Mouse (Mus musculus) forebrain, embryonic 14.5 days (tissue): ENCODE measurements around the gene Cpne6. TPM values are rescaled to one million over a fixed set of nuclear protein-coding genes. Genes with fewer than 3 reads are reported as not detected.

Experiments used
- ATAC-seq: fragments of 200-750 bp; cut with Nextera tagmentation; 2 replicates; pipeline ENCODE4 v1.8.0; 2017; ENCODE audit warnings: mild to moderate bottlenecking, moderate library complexity
- DNase-seq: peaks from one replicate; pipeline ENCODE4 v3.0.0-alpha.2; 2015; ENCODE audit warnings: low spot score
- H3K27ac ChIP-seq: fragments of 300-500 bp; sonication (generic); 2 replicates; pipeline ENCODE4 v1.5.1; 2014; ENCODE audit warnings: low read depth, mild to moderate bottlenecking, control low read depth, low read length, moderate library complexity
- H3K27me3 ChIP-seq: fragments of 300-500 bp; sonication (generic); replicated peaks from 2 replicates; pipeline ENCODE4 v1.6.1; 2014; ENCODE audit warnings: low read length, control low read depth, mixed read lengths; ENCODE audit not compliant: control insufficient read depth, insufficient read depth
- H3K36me3 ChIP-seq: fragments of 300-500 bp; sonication (generic); 2 replicates; pipeline ENCODE4 v1.6.1; 2014; ENCODE audit warnings: low read length, control low read depth; ENCODE audit not compliant: control insufficient read depth, insufficient read depth
- H3K4me1 ChIP-seq: fragments of 300-500 bp; sonication (generic); 2 replicates; pipeline ENCODE4 v1.6.1; 2014; ENCODE audit warnings: antibody characterized with exemption, low read length, control low read depth; ENCODE audit not compliant: control insufficient read depth, insufficient read depth
- H3K4me2 ChIP-seq: fragments of 300-500 bp; sonication (generic); 2 replicates; pipeline ENCODE4 v1.6.1; 2014; ENCODE audit warnings: mild to moderate bottlenecking, control low read depth, low read length
- H3K4me3 ChIP-seq: fragments of 300-500 bp; sonication (generic); 2 replicates; pipeline ENCODE4 v1.5.1; 2014; ENCODE audit warnings: low read depth, low read length, control low read depth
- H3K9ac ChIP-seq: fragments of 300-500 bp; sonication (generic); 2 replicates; pipeline ENCODE4 v1.6.1; 2014; ENCODE audit warnings: mild to moderate bottlenecking, low read length, control low read depth, moderate library complexity
- H3K9me3 ChIP-seq: fragments of 300-500 bp; sonication (generic); replicated peaks from 2 replicates; pipeline ENCODE4 v1.6.1; 2016; ENCODE audit warnings: low read length, control low read depth, mixed read lengths; ENCODE audit not compliant: control insufficient read depth
- WGBS: fragments of 180-500 bp; shearing (Covaris S2); extraction: QIAGEN DNeasy Blood & Tissue Kit; methylation state at CpG from one replicate; pipeline ENCODE4 v1.1.7; 2014; 5-methylcytosine and 5-hydroxymethylcytosine counted together
- polyA plus RNA-seq: library from polyadenylated mRNA; unstranded; fragments of >200 nt; fragmentation: Nextera tagmentation; extraction: Ambion mirVana; gene quantifications from 2 replicates; pipeline ENCODE4 v1.2.1, GENCODE M21; 2014

Gene Cpne6
- polyA plus RNA-seq, 1 experiment from 2014 or later: 4.5 TPM

GRCm38 (mm10) chr14:55565748-55566147 is 55.5 kb downstream of the Cpne6 start:
- H3K36me3 ChIP-seq: peaks cover 71% of the 10 kb centered on the region
- DNase-seq (no peak), ATAC-seq (no peak)
- no peak overlapping the region for H3K4me2 ChIP-seq
- H3K27me3 ChIP-seq: no peaks in the 10 kb centered on the region
- no peak overlapping the region for H3K27ac ChIP-seq
- 85% methylated on average over 3 of the region's 3 CpGs for WGBS
- H3K4me1 ChIP-seq: peaks cover 6% of the 10 kb centered on the region; the same call in 1 of the 2 replicates
- no peak overlapping the region for H3K4me3 ChIP-seq
- H3K9me3 ChIP-seq: no peaks in the 10 kb centered on the region
- no peak overlapping the region for H3K9ac ChIP-seq

Other genes starting within 250 kb of the Cpne6 start
- gene Dhrs4, start 31.7 kb upstream of the Cpne6 start, polyA plus RNA-seq: 26.8 and 31.1 TPM in 2 replicates
- 21.9 and 26.5 TPM in 2 replicates for gene Carmil3, start 19.8 kb upstream of the Cpne6 start, polyA plus RNA-seq
- gene Nrl, start 14.5 kb downstream of the Cpne6 start, polyA plus RNA-seq: not detected in 2 replicates
- gene Pck2, start 29.8 kb downstream of the Cpne6 start, polyA plus RNA-seq: 10.7 and 11.6 TPM in 2 replicates
- 130 and 137 TPM in 2 replicates for gene Dcaf11, start 49.6 kb downstream of the Cpne6 start, polyA plus RNA-seq
- not detected in 2 replicates for gene A730061H03Rik, start 50.0 kb downstream of the Cpne6 start, polyA plus RNA-seq
- gene Fitm1, start 65.2 kb downstream of the Cpne6 start, polyA plus RNA-seq: not detected in 2 replicates
- 192 and 204 TPM in 2 replicates for gene Psme1, start 67.7 kb downstream of the Cpne6 start, polyA plus RNA-seq
- gene Emc9, start 74.9 kb downstream of the Cpne6 start, polyA plus RNA-seq: 13.9 and 17.6 TPM in 2 replicates
- 206 and 213 TPM in 2 replicates for gene Psme2, start 80.7 kb downstream of the Cpne6 start, polyA plus RNA-seq
- 11.0 and 13.0 TPM in 2 replicates for gene Rnf31, start 81.3 kb downstream of the Cpne6 start, polyA plus RNA-seq
- gene Irf9, start 93.1 kb downstream of the Cpne6 start, polyA plus RNA-seq: 6.3 and 6.9 TPM in 2 replicates
- gene Rec8, start 107.6 kb downstream of the Cpne6 start, polyA plus RNA-seq: 6.5 and 7.0 TPM in 2 replicates
- gene Ipo4, start 125.5 kb downstream of the Cpne6 start, polyA plus RNA-seq: 80.8 and 82.5 TPM in 2 replicates
- 1.8 and 3.4 TPM in 2 replicates for gene Gm49378, start 127.5 kb downstream of the Cpne6 start, polyA plus RNA-seq
- gene Tm9sf1, start 133.4 kb downstream of the Cpne6 start, polyA plus RNA-seq: 56.5 and 57.5 TPM in 2 replicates
- 0.17 and 0.20 TPM in 2 replicates for gene Tssk4, start 139.7 kb downstream of the Cpne6 start, polyA plus RNA-seq
- gene Mdp1, start 150.1 kb downstream of the Cpne6 start, polyA plus RNA-seq: 62.7 and 64.4 TPM in 2 replicates
- gene Gmpr2, start 161.5 kb downstream of the Cpne6 start, polyA plus RNA-seq: 48.7 and 49.6 TPM in 2 replicates
- gene Nedd8, start 161.7 kb downstream of the Cpne6 start, polyA plus RNA-seq: 622 and 707 TPM in 2 replicates
- gene Tinf2, start 171.4 kb downstream of the Cpne6 start, polyA plus RNA-seq: 30.6 and 37.5 TPM in 2 replicates
- gene Tgm1, start 203.5 kb downstream of the Cpne6 start, polyA plus RNA-seq: 0.10 and 0.12 TPM in 2 replicates
- gene Rabggta, start 211.8 kb downstream of the Cpne6 start, polyA plus RNA-seq: 34.2 and 38.3 TPM in 2 replicates
- 83.8 and 84.4 TPM in 2 replicates for gene Dhrs1, start 235.2 kb downstream of the Cpne6 start, polyA plus RNA-seq
- gene Nop9, start 235.2 kb downstream of the Cpne6 start, polyA plus RNA-seq: 36.3 and 36.6 TPM in 2 replicates
- gene Cideb, start 248.0 kb downstream of the Cpne6 start, polyA plus RNA-seq: 0.14 TPM in 1 of 2 replicates, not detected in the other